Mouse (Mus musculus) mouse trophoblast stem cell (cell line): Measurements from ENCODE around the gene Cbfa2t3.

Experiments used
- in situ Hi-C, 2 experiments: fragments of 300-500 bp; cut with MseI, MboI; formaldehyde crosslinking; loops; 2 replicates in 1 of 2; 3 replicates in 1 of 2; pipeline ENCODE4 v1.15.1; 2025

Gene Cbfa2t3

GRCm38 (mm10) chr8:122718711-122719499 lies 20.0 kb upstream of the Cbfa2t3 start:
- in situ Hi-C loops, result no loop called here

- in situ Hi-C loops, result no loop called here
Observed at GRCm38 (mm10) chr8:122717869-122718509, 19.1 kb upstream of the Cbfa2t3 start.

GRCm38 (mm10) chr8:122716566-122716965 lies 17.7 kb upstream of the Cbfa2t3 start:
- in situ Hi-C loops, result no loop called here

DNA sequence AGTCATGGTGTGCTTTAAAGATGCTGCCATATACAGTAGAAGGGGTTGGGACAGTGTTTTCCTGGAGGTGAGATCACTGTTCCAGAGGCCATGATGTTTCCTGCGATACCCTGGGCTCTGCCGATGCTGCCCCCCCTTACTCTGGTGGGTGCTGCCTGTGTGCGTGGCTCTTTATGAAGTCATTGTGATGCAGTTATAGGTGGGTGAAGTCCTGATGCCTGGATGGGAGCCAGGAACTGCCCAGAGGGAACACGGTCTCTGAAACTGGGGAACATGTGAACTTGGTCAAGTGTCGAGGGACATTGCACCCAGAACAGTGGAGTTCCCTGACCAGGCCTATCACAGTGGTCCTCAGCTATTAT lies 14.2 kb upstream of the Cbfa2t3 start:
- in situ Hi-C loops, result no loop called here

DNA sequence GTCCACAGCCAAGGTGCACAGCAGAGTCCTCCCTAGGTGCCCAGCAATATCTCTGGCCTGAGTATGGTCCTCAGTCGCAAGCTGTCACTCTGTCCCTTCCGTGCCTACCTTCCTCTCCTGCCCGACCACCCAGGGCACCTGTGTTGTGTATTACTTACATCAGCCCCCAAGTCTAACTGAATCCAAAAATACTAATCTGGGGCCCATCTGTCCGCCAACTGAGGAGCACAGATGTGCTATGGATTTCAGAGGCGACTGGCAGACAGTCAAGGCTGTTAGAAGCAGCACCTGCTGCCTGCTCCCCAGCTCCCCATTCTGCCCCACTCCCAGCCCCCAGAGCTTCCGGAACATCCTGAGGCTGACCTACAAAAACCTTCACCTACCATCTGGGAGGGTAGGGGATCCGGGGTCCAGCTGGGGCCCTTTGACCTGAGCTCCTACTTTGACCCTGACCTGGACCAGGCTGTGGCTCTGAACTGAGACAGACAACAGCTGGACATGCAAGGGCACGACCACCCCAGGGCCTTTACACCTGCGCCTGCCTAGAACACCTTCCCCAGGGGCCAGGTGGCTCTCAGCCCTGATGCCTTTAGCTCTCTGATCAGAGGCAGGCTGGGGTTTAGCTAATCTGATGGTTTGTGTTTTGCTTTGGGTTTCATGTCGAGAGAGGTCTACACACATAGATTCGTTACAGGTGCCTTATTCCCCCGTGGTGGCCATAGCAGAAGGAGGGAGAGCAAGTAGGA lies 13.7 kb upstream of the Cbfa2t3 start:
- in situ Hi-C loops, result no loop called here

- in situ Hi-C loops, result no loop called here
Observed at GRCm38 (mm10) chr8:122711891-122712365, 13.0 kb upstream of the Cbfa2t3 start.

DNA sequence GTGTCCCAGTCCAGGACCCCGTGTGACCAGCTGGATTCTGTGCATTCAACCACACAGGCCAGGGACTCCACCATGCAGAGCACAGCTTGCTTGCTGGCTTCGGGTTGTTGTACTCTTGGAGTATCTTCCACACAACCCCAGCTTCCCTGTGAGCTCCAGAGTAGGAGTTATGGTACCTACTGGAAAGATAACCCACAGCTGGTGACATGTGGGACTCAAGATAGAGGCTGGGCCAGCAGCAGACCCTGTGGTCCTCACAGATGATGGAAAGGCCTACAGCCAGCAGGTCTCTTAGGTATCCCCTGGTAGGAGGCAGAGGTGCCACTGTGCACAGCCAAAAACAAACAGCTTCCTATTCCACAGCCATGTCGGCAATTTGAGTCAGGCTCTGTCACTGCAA lies 12.6 kb upstream of the Cbfa2t3 start:
- in situ Hi-C loops, result no loop called here

DNA sequence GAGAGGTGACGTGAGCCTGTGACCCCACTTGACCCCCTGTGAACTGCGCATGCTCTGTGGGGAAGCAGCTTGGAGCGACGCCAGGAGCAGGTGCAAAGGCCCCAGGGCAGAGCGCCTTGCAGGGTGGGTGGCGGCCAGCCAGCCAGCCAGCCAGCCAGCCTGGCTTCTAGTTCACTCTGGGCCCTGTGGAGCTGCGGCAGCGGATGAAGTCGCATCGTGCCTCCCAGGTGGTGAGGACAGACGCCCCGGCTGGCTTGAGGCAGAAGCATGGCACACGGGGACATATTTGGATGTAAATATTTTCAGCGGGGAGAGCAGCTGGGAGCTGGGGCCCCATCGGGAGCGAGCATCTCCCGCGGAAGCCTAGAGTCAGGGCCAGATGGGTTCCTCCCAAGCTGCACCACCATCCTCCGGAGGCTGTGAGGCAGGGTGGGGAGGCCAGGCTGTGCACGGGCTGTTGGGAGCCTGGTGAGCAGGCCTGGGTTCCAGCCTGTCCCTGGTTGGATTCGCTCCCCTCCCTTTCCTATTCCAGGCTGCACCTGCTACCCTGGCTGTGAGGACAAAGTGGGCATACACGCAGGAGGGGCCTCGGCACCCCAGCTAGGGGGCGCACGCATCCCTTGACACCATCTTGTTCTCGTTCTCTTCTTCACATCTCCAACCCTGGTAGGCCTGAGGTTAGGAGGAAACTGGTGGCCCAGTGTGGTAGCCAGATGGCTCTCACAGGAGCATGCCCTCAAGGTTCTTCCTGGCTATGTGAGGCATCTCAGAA lies 10.6 kb upstream of the Cbfa2t3 start:
- in situ Hi-C loops, result no loop called here

DNA sequence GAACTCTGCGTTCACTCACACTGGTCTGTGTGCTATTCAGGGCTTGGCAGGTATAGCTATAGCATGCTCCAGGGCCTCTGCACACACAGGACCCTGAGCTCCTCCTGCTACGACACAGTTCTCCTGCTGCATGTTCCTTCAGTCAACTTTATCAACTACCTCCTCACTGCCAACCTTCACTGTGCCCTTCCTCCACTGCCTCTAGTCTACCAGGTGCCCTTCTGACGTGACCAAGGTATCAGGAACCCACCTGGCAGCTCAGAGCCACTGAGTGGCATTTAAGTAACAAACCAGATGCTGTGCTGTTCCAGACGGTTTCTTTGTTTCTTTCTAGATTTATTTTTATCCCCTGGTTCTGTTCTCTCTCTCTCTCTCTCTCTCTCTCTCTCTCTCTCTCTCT lies 8.3 kb upstream of the Cbfa2t3 start:
- in situ Hi-C loops, result no loop called here

- in situ Hi-C loops, result no loop called here
Observed at GRCm38 (mm10) chr8:122705901-122706561, 7.1 kb upstream of the Cbfa2t3 start.

- in situ Hi-C loops, result no loop called here
Observed at GRCm38 (mm10) chr8:122704612-122705011, 5.7 kb upstream of the Cbfa2t3 start.

DNA sequence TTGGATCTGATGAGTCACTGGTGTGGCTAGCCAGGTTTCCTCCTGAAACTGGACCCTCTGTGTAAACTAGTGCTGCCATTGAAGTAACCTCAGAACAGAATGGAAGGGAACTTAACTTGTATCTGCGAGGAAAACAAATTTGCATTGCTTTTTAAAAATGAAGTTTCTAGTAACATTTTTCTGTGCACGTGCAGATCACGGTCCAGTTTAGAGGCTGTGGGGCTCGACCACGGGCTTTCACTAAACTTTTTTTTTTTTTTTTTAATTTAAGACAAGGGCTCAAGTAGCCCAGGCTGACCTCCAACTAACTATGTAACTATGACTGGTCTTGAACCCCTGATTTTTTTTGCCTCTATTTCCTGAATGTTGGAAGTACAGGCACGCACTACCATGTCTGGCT lies 4.0 kb upstream of the Cbfa2t3 start:
- in situ Hi-C loops, result no loop called here

GRCm38 (mm10) chr8:122702301-122702941 lies 3.5 kb upstream of the Cbfa2t3 start:
- in situ Hi-C loops, result no loop called here

- in situ Hi-C loops, result no loop called here
Observed at GRCm38 (mm10) chr8:122701441-122702185, 2.7 kb upstream of the Cbfa2t3 start.

GRCm38 (mm10) chr8:122700628-122701027 lies 1.7 kb upstream of the Cbfa2t3 start:
- in situ Hi-C loops, result no loop called here

DNA sequence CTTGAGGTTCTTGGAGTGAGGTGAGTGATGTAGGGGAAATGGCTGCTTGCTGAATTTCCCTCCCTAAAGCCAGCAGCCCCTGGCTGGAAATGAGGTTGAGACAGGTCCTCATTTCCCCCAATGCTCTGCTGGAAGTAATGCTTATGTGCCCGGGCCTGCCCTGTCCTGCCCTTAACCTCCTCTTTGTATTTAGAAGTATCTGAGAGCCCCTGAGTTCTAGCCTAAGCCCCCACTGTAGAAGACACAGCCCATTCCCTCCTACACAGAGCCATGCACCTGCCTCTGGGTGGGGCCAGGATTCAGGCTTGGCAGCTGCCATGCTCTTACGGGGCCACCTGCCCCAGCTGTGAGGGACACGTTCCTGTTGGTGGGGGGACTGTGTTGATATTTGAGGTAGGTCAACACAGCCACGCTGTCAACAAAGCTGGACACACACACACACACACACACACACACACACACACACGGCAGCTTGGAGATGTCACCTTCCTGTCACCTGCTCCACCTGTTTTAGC lies 598 bp downstream of the Cbfa2t3 start:
- in situ Hi-C loops, result no loop called here

GRCm38 (mm10) chr8:122697586-122697985 lies 1.3 kb downstream of the Cbfa2t3 start:
- in situ Hi-C loops, result no loop called here

- in situ Hi-C loops, result no loop called here
Observed at GRCm38 (mm10) chr8:122697181-122697581, 1.7 kb downstream of the Cbfa2t3 start.

DNA sequence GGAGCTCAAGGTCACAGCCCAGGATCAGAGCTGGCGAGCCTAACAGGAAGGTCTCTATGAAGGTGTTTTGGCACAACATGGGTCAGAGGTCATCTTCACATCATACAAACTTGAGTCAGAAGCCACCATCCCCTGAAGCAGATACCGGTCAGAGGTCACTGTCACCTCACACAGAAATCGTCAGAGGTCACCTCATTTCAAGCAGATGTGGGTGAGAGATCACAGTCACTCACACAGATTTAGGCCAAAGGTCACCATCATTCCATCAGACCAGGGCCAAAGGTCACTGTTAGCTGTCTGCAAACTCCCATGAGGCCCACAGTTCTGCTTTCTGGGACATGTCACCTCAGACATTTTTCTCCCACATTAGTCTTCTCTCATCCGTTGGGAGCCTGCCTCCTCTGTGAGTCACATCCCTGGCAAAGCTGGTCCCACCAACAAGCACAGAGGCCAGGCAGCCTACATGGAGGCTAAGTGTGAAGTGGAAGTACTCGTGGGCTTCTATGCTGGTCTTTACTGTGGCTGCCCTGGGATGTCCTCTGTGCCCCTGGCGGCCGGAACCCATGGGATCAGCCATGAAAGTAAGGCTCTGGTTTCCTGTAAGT lies 3.4 kb downstream of the Cbfa2t3 start:
- in situ Hi-C loops, result no loop called here
